Mouse (Mus musculus) lung, adult 2 months (tissue): ENCODE data around the gene Esp6.

Experiments
- CTCF ChIP-seq: fragments of 200-500 bp; IDR thresholded peaks from 2 replicates; pipeline ENCODE4 v1.5.1; 2011; ENCODE audit warnings: mild to moderate bottlenecking, low read length, control low read depth; ENCODE audit not compliant: insufficient read depth
- POLR2A ChIP-seq: fragments of 200-500 bp; IDR thresholded peaks from 2 replicates; pipeline ENCODE4 v1.6.1; 2011; ENCODE audit warnings: low read depth, mild to moderate bottlenecking, control low read depth, low read length, borderline replicate concordance; ENCODE audit errors: extremely low read depth

GRCm38 (mm10) chr17:40561207-40561606 is at the start of gene Esp6:
- no peak for TF ChIP-seq POLR2A
- no peak for TF ChIP-seq CTCF
